Mouse (Mus musculus): ENCODE data around the gene Slc4a3.

Slc4a3 gene

DNA sequence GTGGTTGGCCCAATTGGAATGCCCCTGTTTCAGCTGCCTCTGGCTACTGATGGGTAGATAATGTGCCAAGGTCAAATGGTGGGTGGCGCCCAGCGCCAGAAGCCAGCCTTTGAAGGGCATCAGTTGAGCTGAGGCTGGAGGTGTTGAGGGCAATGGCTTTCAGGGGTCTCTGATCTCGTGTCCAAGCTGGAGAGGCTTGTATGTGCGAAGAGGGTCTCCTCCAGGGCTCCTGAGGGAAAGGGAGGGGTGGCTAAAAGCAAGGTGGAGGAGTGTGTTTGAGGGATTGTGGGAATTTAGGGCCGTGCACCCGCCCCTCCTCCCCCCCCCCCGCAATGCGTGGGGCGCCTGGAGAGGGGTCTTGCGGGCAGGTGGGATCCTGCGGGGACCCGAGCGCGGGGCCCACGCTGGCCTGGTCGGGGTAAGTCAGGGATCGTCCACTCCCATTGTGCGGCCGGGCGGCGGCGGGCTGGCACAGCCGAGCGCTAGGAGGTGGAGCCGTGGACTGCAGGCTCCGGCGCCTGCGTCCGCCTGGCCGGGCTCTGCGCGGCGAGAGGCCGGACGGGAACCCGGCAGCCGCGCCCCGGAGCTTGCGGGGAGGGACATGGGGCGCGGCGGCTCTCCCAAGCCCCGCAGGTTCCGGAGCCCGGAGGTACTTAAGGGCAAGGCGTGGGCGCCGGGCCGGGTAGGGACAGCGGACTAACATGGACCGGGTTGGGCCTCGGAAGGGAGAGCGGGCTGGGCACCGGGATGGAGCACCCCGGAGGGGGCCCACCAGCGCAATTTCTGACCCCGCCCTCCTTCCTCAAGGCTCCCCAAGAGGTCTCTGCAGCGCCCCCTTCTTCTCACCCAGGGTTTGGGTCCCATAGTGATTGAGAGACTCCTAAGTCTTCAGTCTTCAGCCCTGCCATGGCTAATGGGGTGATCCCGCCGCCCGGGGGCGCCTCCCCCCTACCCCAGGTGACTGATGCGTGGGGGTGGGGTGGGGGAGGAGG, at the start of gene Slc4a3:
TSS of gene Slc4a3 (plus strand) at position 302 of the 992 bp plus-strand sequence.
- no peak for DNase-seq (ENCODE audit: low spot score)

DNA sequence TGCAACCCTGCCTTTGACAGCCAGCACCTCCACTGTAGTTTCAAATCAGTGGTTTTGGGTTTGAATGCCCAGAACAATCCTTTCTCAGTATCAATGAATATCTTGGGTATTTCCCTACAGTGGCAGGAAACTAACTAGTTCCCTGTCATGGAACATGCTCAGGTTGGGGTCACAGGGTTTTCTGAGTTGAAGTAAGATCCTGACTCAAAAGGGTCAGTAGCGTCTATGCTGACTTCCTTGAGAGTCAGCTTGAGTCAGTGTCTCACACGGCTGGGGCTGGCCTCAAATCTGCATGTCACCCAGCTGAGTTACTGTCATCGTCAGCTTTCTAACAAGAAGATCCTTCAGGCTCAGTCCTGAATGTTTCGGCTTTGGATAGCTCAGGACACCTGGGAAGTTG, 47.2 kb upstream of the Slc4a3 start:
- no peak for DNase-seq (ENCODE audit: low spot score)

DNA sequence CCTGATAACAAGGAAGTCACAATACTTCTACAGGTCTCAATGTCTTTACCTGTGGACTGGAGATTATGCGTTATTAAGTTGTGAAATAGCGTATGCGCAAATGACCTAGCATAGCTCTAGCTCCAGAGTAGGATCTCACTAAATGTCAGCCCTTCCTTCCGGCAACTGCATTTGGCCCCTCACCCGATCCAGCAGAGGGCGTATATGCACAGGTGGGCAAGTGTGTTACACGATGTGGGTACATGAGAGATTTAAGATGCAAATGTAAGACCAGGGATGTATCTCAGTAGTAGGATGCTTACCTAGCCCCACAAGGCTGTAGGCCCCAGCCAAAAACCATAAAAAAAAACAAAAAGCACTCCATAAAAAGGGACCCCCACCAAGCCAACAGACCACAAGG, 46.6 kb upstream of the Slc4a3 start:
- DNase-seq (ENCODE audit: low spot score), result no peak

DNA sequence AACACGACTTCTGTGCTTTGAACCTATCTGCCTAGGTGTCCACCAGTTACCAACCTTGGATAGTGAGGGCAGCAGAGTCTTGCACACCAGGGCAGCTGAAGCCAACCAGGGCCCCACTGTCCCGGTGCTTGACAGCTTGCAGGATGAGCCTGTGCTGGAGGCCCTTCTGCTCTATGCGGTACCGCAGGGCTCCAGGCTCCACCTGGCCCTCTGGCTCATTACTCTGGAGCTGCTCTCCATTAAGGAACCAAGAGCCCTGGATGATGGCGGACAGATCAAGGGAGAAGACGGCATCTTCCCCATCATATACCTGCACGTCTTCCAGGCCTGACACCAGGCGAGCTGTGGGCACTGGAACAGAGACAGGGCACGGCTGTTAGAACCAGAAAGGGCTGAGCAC, 44.2 kb upstream of the Slc4a3 start:
- DNase-seq (ENCODE audit: low spot score), result no peak

DNA sequence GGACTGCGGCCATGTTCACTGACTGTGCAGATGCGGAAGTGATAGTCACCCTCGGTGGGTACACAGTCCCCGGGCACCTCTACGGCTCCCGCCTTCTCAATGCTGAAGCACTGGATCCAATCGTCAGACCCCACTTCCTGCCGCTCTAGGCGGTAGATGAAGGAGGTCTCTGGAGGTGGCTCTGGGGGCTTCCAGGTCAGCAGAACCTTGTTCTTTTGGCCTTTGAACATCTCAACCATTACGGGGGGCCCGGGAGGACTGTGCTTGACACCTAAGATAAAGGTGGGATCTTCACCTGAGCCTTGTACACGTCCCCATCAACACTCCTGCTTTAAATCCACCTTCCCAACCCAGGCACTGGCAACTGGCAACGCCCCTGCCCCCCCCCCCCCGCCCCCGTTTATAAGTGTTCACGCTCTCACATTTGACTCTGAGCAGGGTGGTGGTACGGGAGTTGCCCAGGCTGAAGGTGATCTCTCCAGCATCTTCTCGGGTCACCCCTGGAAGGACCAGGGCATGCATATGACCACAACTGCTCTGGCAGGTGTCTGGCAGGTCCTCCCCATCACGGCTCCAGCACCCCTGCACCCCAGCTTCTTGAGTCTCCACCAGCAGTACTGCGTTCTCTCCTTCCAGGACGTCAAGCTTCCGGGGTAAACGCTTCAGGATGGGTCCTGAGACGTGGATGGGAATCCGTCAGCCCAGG, 43.0 kb upstream of the Slc4a3 start:
- DNase-seq (ENCODE audit: low spot score), result no peak

DNA sequence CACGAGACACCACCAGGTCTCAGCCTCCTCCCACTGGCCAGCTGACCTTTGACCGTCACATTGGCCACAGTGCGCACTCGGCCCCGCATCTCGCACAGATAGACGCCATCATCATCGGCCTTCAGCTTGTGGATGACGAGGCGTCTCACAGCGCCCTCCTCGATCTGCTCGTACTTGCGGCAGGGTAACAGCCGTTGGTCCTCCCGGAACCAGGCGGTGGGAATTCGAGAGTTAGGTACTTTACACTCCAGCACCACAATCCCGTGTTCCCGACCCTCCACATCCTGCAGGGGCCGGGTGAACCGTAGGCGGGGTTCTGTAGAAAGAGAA, 42.5 kb upstream of the Slc4a3 start:
- DNase-seq (ENCODE audit: low spot score), result no peak

DNA sequence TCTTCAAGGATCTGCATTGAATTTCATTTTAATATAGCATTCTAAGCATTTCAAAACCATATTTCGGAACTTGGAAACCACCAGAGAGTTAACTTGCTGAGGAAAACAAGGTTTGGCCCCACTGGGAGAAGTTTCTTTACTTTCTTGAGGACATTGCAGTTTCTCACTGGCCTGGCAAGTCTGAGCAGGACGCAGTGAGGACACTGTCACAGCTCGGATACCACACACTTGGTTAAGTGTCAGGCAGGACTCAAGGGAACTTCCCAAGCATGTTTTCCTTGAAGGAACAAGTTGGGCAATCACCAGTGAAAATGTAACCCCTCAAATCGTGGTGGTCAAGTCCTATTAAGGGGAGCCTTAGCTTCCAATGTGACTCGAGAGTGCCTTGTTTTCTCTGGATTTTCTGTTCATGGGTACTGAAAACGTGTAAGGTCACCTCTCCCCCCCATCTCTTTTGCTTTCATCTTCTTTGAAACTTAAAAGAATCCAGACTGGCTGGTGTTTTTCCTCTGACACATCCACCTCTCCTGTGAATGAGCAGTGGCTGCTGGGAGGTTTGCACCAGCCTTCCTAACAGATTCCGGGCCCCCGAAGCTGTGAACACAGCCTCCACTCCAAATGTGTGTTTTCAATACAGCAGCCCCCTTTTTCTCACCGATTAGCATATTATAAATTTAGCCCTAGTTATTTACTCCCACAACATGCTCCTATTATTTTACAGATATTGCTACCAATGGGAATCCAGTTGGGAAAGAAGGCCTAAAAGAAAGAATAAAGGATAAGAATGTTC, 41.6 kb upstream of the Slc4a3 start:
- no peak for DNase-seq (ENCODE audit: low spot score)

DNA sequence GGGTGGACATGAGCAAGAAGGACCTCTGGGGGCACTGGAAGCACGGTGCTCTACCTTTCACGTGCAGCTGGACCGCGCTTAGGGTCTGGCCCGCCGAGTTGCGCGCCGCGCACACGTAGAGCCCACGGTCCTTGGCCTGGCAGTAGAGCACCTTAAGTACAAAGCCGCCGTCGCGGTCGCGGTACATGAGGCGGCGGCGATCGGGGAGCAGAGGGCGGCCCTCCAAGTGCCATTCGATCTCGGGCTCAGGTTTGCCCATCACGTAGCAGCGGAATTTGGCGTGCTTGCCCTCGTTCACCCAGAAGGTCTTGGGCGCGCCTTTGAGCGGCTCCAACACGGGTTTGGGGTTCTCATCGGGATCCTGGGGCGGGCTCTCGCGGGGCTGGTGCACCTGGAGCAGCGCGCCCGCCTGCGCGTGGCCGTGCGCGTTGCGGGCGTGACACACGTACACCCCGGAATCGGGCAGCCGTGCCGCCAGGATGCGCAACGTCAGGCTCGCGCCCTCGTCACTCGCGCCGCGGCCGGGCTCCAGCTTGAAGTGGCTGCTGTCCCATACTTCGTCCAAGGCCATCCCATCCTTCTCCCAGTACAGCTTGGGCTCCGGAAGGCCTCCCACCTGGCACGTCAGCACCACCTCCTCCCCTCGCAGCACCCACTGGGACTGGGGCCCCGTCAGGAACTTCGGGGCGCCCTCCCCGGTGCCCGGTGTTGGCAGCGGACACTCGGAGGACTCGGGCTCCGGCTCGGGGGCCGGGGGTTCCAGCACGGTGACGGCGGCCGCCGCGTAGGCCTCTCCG, 40.7 kb upstream of the Slc4a3 start:
- DNase-seq (ENCODE audit: low spot score), result peak; percentile 79

DNA sequence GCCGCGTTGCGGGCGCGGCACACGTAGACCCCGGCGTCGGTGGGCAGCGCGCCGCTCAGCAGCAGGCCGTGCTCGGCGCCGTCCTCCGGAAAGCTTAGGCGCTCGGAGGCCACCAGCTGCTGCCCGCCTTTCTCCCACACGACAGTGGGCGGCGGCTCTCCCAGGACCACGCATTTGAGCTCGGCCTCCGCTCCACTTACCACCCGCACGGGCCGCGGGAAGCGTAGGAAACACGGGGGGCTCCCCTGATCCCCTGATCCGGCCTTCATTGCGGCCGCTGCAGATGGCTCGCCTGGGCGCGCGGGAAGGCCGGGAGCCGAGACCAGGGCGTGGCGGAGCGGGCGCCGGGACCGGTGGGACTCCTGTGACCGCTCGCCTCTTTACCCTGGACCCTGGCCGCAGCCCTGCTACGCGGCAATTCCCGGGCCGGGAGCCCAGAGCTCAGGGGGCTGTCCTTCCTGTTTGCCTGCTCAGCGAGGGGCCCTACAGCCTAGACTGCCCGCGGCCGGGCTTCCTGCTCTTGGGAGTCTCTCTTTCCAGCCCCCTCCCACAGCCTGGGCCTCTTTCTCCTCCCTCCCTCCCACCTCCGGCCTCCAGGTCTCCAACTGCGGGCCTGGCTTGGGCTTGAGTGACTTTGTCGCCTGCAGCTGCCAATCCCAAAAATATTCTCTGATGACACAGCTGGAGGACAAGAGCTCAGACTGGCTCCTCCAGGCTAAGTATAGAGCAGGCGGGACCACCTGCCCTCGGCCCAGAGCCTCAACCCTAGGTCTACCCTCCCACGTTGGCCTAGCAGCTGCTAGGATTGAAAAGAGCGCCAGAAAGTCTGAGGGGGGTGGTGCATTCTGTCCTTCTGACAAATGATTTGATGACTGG, 39.9 kb upstream of the Slc4a3 start, which contains the start of gene Obsl1:
TSS of gene Obsl1 (minus strand) at position 497 of the 876 bp plus-strand sequence.
- no peak for DNase-seq (ENCODE audit: low spot score)

DNA sequence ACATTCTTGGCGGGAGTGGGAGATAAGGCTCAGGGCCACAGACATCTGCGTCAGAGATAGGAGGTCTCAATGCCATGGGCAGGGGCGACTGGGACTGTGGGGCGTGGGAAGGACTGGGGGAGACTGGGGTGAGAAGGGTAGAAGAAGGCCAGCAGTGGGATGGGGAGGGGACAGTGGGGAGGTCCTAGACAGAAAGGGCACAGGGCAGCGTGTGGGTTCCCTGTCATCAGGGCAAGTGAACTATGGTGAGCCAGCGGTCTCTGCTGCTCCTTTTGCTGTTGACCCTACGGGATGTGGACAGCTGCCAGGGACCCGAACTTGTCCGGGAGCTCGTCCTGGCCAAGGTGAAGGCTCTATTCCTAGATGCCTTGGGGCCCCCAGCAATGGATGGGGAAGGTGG, 39.1 kb upstream of the Slc4a3 start, which contains the start of gene Inha:
TSS of gene Inha (plus strand) at position 72 of the 400 bp plus-strand sequence.
- no peak for DNase-seq (ENCODE audit: low spot score)

DNA sequence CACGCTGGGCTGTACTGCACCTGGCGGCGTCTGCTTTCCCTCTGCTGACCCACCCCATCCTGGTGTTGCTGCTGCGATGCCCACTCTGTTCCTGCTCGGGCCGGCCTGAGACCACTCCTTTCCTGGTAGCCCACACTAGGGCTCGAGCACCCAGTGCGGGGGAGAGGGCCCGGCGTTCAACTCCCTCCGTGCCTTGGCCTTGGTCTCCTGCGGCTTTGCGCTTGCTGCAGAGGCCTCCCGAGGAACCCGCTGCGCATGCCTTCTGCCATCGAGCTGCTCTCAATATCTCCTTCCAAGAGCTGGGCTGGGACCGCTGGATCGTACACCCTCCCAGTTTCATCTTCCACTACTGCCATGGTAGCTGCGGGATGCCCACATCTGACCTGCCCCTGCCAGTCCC, 36.5 kb upstream of the Slc4a3 start:
- no peak for DNase-seq (ENCODE audit: low spot score)

DNA sequence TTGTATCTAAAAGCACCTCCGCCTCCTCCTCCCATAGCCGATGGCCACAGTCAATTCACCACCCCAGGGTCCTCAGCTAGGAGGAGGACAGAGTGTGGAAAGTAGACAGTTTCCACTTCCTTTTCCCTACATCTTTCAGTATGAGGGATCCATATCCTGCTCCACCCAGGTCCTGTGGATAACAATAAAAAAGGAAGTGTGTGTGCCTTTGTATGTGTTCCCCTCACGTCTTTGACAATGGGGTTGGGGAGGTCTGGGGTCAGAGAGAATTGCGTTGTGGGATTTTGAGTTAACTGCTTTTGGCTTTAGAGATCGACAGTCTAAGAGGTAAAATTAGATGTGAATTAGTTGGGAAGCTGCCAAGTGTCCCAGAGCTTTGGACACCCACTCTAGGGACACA, 35.9 kb upstream of the Slc4a3 start:
- DNase-seq (ENCODE audit: low spot score), result no peak

DNA sequence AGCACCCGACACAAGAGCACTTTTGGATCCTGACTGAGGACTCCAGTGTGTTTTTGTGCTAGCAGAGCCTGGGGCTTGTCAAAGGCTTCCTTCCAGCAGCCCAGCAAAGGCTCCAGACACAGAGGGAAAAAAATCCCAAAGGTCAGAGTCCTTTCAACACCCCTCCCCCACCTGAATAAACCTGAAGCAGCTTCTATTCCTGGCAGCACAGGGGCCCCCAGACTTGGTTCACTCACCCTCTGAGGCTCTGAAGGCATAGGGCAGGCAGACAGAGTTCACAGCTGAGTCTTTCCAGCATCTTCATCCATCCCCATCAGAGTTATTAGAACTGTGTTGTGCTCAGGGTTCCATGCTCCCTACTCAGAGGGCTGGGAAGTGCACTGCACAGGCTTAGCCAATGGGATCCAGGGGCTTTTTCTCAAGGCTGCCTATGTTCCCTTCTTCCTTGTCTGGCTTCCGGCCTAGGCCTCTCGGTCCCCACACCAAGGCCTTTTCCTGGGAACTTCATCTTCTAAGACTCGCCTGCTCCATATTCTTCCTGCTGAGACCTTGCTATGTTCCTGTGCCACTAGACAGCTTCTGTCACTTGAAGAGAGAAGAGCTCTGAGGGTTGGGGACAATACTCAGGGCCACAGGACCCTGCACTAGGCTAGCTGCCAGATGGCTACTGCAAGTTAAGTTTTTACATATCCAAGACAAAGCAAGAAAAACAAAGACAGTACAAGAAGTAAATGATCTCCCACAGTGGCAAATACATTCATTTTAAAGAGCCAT, 34.4 kb upstream of the Slc4a3 start:
- DNase-seq (ENCODE audit: low spot score), result no peak

DNA sequence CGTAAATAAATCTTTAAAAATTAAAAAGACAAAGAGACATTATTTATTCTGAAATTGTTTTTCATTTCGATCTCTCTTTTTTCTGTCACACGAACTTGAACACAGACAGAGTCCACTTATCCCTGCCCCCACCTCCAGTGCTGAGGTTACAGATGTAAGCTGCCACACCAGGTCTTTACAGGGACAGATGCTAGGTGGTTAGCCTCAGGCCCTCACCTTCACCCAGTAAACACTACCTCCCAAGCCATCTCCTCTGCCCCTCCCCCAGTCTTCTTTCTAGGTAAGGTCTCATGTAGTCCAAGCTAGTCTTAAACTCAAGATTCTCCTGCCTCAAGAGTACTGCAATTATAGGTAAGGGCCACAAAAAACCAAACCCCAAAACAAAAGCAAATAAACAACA, 33.5 kb upstream of the Slc4a3 start:
- DNase-seq (ENCODE audit: low spot score), result no peak

DNA sequence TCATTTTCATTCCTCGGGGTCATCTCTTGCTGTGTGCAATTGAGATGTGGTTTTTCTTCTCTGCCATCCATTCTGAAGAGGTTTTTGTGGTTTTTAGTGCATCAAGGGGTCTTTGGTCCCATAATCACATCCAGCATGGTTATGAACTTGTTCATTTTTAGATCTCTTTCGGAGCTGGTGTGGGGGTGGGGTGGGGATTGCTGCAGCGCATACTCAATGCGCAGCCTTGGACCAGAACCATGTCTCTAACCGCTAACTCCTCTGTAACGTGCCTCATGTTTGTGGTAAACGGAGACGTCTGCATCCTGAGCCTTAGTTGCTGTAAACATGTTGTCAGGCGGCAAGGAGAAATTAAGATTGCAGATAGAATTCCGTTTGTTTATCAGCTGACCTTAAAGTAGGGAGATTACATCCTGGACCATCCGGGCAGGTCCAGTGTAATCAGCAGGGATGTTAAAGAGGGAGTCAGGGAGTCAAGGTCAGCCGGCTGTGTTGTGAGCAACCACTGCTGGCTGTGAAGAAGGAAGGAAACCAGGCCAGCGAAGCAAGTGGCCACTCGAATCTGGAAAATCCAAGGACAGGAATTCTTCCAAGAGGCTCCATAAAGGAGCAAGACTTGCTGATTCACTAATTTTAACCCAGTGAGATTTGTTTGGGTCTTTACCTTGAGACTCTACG, 29.2 kb upstream of the Slc4a3 start:
- no peak for DNase-seq (ENCODE audit: low spot score)

DNA sequence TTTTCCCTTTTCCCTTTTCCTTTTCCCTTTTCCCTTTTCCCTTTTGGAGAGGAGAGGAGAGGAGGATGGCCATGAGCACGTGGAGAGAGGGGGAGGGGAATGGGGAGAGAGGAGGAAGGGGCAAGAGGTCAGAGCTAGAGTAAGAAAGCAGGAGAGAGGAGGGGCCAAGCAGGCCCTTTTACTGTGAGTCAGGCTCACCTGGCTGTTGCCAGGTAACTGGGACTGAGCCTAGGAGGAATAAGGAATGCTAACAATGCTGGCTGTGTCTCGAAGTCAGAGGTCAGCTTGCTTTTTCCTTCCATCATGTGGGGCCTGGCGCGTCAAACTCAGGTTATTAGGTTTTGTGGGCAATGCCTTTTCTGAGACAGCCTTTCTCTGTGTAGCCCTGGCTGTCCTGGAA, 28.1 kb upstream of the Slc4a3 start:
- no peak for DNase-seq (ENCODE audit: low spot score)

DNA sequence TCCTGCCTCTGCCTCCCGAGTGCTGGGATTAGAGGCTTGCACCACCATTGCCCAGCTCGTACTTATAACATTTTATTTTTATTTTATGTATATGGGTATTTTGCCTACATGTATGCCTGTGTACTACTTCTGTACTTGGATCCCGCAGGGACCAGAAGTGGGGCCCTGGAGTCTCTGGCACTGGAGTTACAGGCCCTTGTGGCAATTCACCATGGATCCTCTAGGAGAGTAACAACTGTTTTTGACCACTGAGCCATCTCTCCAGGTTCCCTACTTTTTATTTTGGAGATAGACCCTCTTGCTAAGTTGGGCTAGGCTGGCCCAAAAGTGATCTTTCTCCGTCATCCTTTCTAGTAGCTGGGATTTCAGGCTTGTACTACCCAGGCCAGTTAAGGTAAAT, 27.6 kb upstream of the Slc4a3 start:
- no peak for DNase-seq (ENCODE audit: low spot score)

DNA sequence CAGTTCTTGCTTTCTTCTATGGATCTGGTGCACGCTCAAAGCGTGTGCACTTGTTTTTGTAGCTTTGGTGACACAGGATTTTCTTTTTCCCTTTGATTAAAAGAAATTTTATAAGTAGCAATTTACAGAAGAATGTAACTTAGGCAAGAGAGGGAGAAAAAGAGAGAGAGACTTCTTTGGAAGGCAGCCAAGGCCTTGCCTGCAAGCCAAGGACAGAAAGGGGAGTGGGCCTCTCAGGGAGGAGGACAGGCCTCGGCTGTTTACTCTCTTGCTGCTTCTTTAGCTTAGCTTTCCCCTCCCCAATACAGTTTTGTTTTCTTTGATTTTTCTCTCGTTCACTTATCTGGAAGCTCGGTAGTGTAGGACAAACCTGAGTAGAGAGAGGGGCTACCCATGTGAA, 26.5 kb upstream of the Slc4a3 start:
- DNase-seq (ENCODE audit: low spot score), result no peak

DNA sequence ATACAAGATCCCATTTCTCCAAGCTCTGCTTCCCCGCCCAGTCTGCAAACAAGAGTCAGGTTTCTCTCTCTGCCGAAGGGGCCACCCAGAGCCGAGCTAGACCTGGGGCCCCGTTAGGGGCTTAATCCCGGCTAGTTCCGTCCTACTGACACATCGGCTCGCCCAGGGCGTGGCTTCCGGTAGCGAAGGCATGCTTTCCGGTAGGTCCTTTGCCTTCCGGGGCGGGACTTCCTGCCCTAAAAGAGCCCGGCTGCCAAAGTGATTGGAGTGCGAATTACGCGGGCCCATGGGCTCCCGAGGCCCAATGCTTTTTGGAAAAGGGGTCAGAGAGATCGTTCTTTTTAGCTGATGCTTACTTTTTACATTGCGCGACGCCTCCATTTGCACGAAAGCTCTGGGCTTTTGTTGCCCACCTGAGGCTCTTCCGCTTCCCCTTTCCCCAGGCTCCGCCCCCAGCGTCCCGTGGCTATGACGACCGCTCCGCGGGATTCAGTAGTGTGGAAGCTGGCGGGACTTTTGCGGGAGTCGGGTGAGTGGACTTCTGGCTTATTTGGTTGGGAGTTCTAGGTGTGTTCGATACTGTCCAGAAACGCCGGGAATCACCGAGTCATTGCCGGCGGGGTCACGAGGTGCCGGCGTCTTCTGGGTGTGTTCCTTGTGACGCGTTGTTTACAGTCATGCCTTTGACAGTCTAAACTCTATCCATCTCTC, 24.6 kb upstream of the Slc4a3 start, which contains the start of gene Stk11ip:
TSS of gene Stk11ip (plus strand) at position 209 of the 711 bp plus-strand sequence.
- peak; percentile 89 for DNase-seq (ENCODE audit: low spot score)

All from left cerebral cortex, adult 11 months (tissue).